Mouse (Mus musculus): ENCODE data around the gene Phka1.
A peak's percentile ranks its signal among the peaks of the same experiment; 100 is the strongest.

- TF ChIP-seq CTCF (IDR thresholded peaks at IDR 0.05; ENCODE audit: low read depth), result peak; percentile 75
- no peak for TF ChIP-seq EP300 (IDR thresholded peaks at IDR 0.05; ENCODE audit: low read depth)
These were observed 165.1 kb downstream of the Phka1 start for GRCm38 (mm10) chrX:102478965-102479364.
